Mouse (Mus musculus): Measurements from ENCODE around the gene Msmb.
"Not testable (repeated sequence)": the region's sequence is repeated elsewhere in the genome, so short reads cannot be mapped to it uniquely, and the experiment has no call there.

Msmb gene

GRCm38 (mm10) chr14:32146578-32146977, 4.8 kb downstream of the Msmb start:
- DNase-seq = no peak

- DNase-seq = no peak
These were observed 9.0 kb downstream of the Msmb start for GRCm38 (mm10) chr14:32150872-32151271.

GRCm38 (mm10) chr14:32152243-32152965, 10.6 kb downstream of the Msmb start:
- DNase-seq = no peak

GRCm38 (mm10) chr14:32153156-32153555, 11.3 kb downstream of the Msmb start:
- no peak for DNase-seq

- DNase-seq = no peak
These were observed 12.9 kb downstream of the Msmb start for GRCm38 (mm10) chr14:32154758-32155157.

GRCm38 (mm10) chr14:32159150-32159670, 17.4 kb downstream of the Msmb start:
- DNase-seq = no peak

GRCm38 (mm10) chr14:32159690-32160246, 17.9 kb downstream of the Msmb start, which contains the start of gene Ncoa4:
Ncoa4 (plus strand) TSS chr14:32159865.
- DNase-seq = peak; percentile 98

- DNase-seq = no peak
These were observed 18.7 kb downstream of the Msmb start for GRCm38 (mm10) chr14:32160563-32160962.

- DNase-seq = no peak
These were observed 19.5 kb downstream of the Msmb start for GRCm38 (mm10) chr14:32161090-32161885.

GRCm38 (mm10) chr14:32162231-32162630, 20.4 kb downstream of the Msmb start:
- no peak for DNase-seq

GRCm38 (mm10) chr14:32163203-32163888, 21.5 kb downstream of the Msmb start:
- no peak for DNase-seq

- DNase-seq = no peak
These were observed 22.6 kb downstream of the Msmb start for GRCm38 (mm10) chr14:32164173-32165051.

GRCm38 (mm10) chr14:32165278-32166061, 23.6 kb downstream of the Msmb start:
- peak; percentile 84 for DNase-seq

GRCm38 (mm10) chr14:32166062-32166441, 24.2 kb downstream of the Msmb start:
- DNase-seq = no peak

- DNase-seq = no peak
These were observed 25.0 kb downstream of the Msmb start for GRCm38 (mm10) chr14:32166840-32167239.

GRCm38 (mm10) chr14:32167326-32167725, 25.5 kb downstream of the Msmb start:
- no peak for DNase-seq

GRCm38 (mm10) chr14:32168653-32169231, 26.9 kb downstream of the Msmb start:
- no peak for DNase-seq

GRCm38 (mm10) chr14:32170137-32170536, 28.3 kb downstream of the Msmb start:
- no peak for DNase-seq

GRCm38 (mm10) chr14:32175310-32175709, 33.5 kb downstream of the Msmb start:
- DNase-seq = no peak

GRCm38 (mm10) chr14:32176590-32176989, 34.8 kb downstream of the Msmb start:
- DNase-seq = not testable (repeated sequence)

All from cerebellum, adult 8-10 months (tissue).